Mouse (Mus musculus): ENCODE results near the gene Arf1. TPM values are rescaled to one million over a fixed set of nuclear protein-coding genes. Genes with fewer than 3 reads are reported as not detected.

The Arf1 gene
- 228 TPM for total RNA-seq (2023)

GRCm38 (mm10) chr11:59228122-59228953 is at the start of gene Arf1:
Gene Arf1, minus strand, starts transcription at chr11:59228270.

GRCm38 (mm10) chr11:59208153-59208831 is 19.8 kb downstream of the Arf1 start, which contains the start of gene 2310033P09Rik:
Gene 2310033P09Rik, plus strand, starts transcription at chr11:59208321.

GRCm38 (mm10) chr11:59202081-59202995 is 25.7 kb downstream of the Arf1 start, which contains the start of gene Mrpl55:
Gene Mrpl55, plus strand, starts transcription at chr11:59202486.

GRCm38 (mm10) chr11:59192059-59192386 is 36.0 kb downstream of the Arf1 start, which contains the start of gene Guk1:
Gene Guk1, minus strand, starts transcription at chr11:59192212.

GRCm38 (mm10) chr11:59182864-59183331 is 45.2 kb downstream of the Arf1 start, which contains the start of gene Gjc2:
Gene Gjc2, minus strand, starts transcription at chr11:59183213.

GRCm38 (mm10) chr11:59163255-59164236 is 64.5 kb downstream of the Arf1 start, which contains the start of gene Iba57:
Gene Iba57, minus strand, starts transcription at chr11:59163739.

Other genes starting within 250 kb of the Arf1 start
- gene Obscn, start 91.9 kb downstream of the Arf1 start, total RNA-seq (2023): 0.18 TPM
- 48.0 TPM for gene Iba57, start 64.5 kb downstream of the Arf1 start, total RNA-seq (2023)
- gene Gjc2, start 45.1 kb downstream of the Arf1 start, total RNA-seq (2023): not detected
- 29.6 TPM for gene Guk1, start 36.1 kb downstream of the Arf1 start, total RNA-seq (2023)
- gene Mrpl55, start 25.8 kb downstream of the Arf1 start, total RNA-seq (2023): 14.7 TPM
- gene 2310033P09Rik, start 19.9 kb downstream of the Arf1 start, total RNA-seq (2023): 24.3 TPM
- not detected for gene Wnt3a, start 62.5 kb upstream of the Arf1 start, total RNA-seq (2023)
- gene Wnt9a, start 78.7 kb upstream of the Arf1 start, total RNA-seq (2023): not detected
- not detected for gene Prss38, start 147.4 kb upstream of the Arf1 start, total RNA-seq (2023)
- 9.6 TPM for gene Jmjd4, start 221.8 kb upstream of the Arf1 start, total RNA-seq (2023)
- 19.1 TPM for gene Snap47, start 222.9 kb upstream of the Arf1 start, total RNA-seq (2023)
- gene Zfp867, start 244.2 kb upstream of the Arf1 start, total RNA-seq (2023): 3.0 TPM

All from CD4-positive naive resting alpha-beta T cell, adult 76 days (primary cell).